Mouse (Mus musculus): ENCODE measurements at regions not wholly inside any gene's neighbourhood (a gene's known extent, or its start where the extent isn't known, plus 50 kb on each side); places are given as distances from the start of the nearest gene placed in this dataset.
A peak's percentile ranks its signal among the peaks of the same experiment; 100 is the strongest.

GRCm38 (mm10) chr16:77499537-77500301 is 102.2 kb downstream of the Gm11146 start:
- no peak overlapping the region; the same call in 1 of the 2 replicates for H3K4me3 ChIP-seq
- no peak overlapping the region for H3K9ac ChIP-seq
- peak; percentile 90 for ATAC-seq (ENCODE audit: low FRiP score)
- no peaks in the 10 kb centered on the region for H3K9me3 ChIP-seq
- peak overlapping the region; percentile 46 for H3K4me2 ChIP-seq
- no peaks in the 10 kb centered on the region for H3K27me3 ChIP-seq
- H3K27ac ChIP-seq, result peak overlapping the region; percentile 82
- 36% methylated on average over 18 of the region's 18 CpGs for WGBS
- H3K4me1 ChIP-seq (replicated peaks), result peaks cover 13% of the 10 kb centered on the region
- no peaks in the 10 kb centered on the region for H3K36me3 ChIP-seq

- no peaks in the 10 kb centered on the region for H3K36me3 ChIP-seq
- no peak overlapping the region for H3K4me2 ChIP-seq
- peaks cover 10% of the 10 kb centered on the region for H3K4me1 ChIP-seq (replicated peaks)
- H3K27ac ChIP-seq, result no peak overlapping the region
- ATAC-seq (ENCODE audit: low FRiP score), result no peak
- no peak overlapping the region for H3K4me3 ChIP-seq
- H3K9ac ChIP-seq, result no peak overlapping the region
- H3K9me3 ChIP-seq, result no peaks in the 10 kb centered on the region
- H3K27me3 ChIP-seq, result no peaks in the 10 kb centered on the region
- WGBS, result 94% methylated on average over 7 of the region's 7 CpGs
Measured at GRCm38 (mm10) chr16:77495310-77495709, 106.6 kb downstream of the Gm11146 start.

DNA sequence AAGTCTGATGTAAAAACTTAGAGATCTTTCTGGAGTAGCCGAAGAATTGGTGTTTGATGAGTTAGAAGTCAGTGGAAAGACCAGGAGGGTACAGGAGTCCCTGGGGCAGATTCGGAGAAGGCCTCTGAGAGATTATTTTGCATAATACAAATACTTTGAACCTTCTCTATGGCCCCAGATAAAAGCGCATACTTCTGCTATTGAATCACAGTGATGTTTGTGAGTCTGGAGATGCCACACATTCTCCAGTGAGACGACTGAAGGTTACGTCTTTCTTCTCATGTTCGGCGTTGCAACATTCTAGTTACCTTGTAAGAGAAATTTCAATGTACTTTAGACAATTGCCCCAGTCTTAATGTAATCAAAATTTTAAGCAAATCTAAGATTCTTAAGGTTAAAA is 107.9 kb downstream of the Gm11146 start:
- no peak overlapping the region for H3K9ac ChIP-seq
- H3K9me3 ChIP-seq, result no peaks in the 10 kb centered on the region
- WGBS, result 84% methylated on average over 7 of the region's 7 CpGs
- no peak overlapping the region; the same call in 1 of the 2 replicates for H3K27ac ChIP-seq
- no peaks in the 10 kb centered on the region for H3K27me3 ChIP-seq
- H3K4me2 ChIP-seq, result no peak overlapping the region
- no peak for ATAC-seq (ENCODE audit: low FRiP score)
- H3K4me3 ChIP-seq, result no peak overlapping the region
- no peaks in the 10 kb centered on the region; the same call in 1 of the 2 replicates for H3K4me1 ChIP-seq (replicated peaks)
- H3K36me3 ChIP-seq, result no peaks in the 10 kb centered on the region

GRCm38 (mm10) chr16:77488155-77488554 is 113.7 kb downstream of the Gm11146 start:
- Histone ChIP-seq H3K4me2 (no peak overlapping the region), H3K9me3 (no peaks in the 10 kb centered on the region), H3K4me1 (replicated peaks) (no peaks in the 10 kb centered on the region; the same call in 1 of the 2 replicates), H3K27ac (no peak overlapping the region), H3K27me3 (no peaks in the 10 kb centered on the region), H3K4me3 (no peak overlapping the region), H3K9ac (no peak overlapping the region), H3K36me3 (peaks cover 5% of the 10 kb centered on the region; the same call in 1 of the 2 replicates)
- no peak for ATAC-seq (ENCODE audit: low FRiP score)
- WGBS, result 86% methylated on average over 1 of the region's 1 CpGs

DNA sequence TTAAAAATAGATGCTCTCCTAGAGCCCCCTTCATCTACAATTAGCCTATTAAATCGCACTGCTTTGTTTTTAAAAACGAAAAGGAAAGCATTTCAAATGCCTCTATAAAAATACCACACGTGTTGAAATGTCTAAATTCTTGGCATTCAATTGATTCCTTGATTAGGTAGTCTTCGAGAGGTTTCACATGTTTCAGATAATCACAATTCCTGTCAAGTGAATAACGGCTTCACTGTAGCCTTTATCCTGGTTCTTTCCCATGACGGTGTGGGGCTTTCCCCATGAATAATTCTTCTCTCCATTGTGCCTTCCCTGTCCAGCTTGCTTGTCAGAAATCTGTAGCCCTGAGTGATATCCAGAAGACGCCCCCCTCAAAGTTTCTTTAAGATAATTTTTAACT is 122.1 kb downstream of the Gm11146 start:
- Histone ChIP-seq H3K4me2 (no peak overlapping the region), H3K9me3 (no peaks in the 10 kb centered on the region), H3K27ac (0 out of 2 replicates have a peak overlapping the region, but pooled peaks have one; percentile 23), H3K36me3 (no peaks in the 10 kb centered on the region), H3K4me1 (replicated peaks) (peaks cover 3% of the 10 kb centered on the region; the same call in 1 of the 2 replicates), H3K4me3 (no peak overlapping the region), H3K27me3 (no peaks in the 10 kb centered on the region), H3K9ac (no peak overlapping the region)
- 43% methylated on average over 7 of the region's 7 CpGs for WGBS
- no peak for ATAC-seq (ENCODE audit: low FRiP score)

- Histone ChIP-seq H3K4me1 (replicated peaks) (peaks cover 3% of the 10 kb centered on the region; the same call in 1 of the 2 replicates), H3K27ac (0 out of 2 replicates have a peak overlapping the region, but pooled peaks have one; percentile 9), H3K9ac (no peak overlapping the region), H3K9me3 (no peaks in the 10 kb centered on the region), H3K4me2 (no peak overlapping the region), H3K27me3 (no peaks in the 10 kb centered on the region), H3K4me3 (no peak overlapping the region), H3K36me3 (peaks cover 17% of the 10 kb centered on the region; the same call in 1 of the 2 replicates)
- WGBS, result 96% methylated on average over 3 of the region's 3 CpGs
- peak; percentile 60 for ATAC-seq (ENCODE audit: low FRiP score)
Measured at GRCm38 (mm10) chr16:77471868-77472267, 130.0 kb downstream of the Gm11146 start.

- Histone ChIP-seq H3K27ac (no peak overlapping the region), H3K4me1 (replicated peaks) (peaks cover 3% of the 10 kb centered on the region), H3K4me3 (no peak overlapping the region), H3K4me2 (no peak overlapping the region), H3K27me3 (no peaks in the 10 kb centered on the region), H3K9ac (no peak overlapping the region), H3K9me3 (no peaks in the 10 kb centered on the region), H3K36me3 (peaks cover 17% of the 10 kb centered on the region; the same call in 1 of the 2 replicates)
- no peak for ATAC-seq (ENCODE audit: low FRiP score)
- 92% methylated on average over 4 of the region's 4 CpGs for WGBS
Measured at GRCm38 (mm10) chr16:77469903-77470302, 132.0 kb downstream of the Gm11146 start.

DNA sequence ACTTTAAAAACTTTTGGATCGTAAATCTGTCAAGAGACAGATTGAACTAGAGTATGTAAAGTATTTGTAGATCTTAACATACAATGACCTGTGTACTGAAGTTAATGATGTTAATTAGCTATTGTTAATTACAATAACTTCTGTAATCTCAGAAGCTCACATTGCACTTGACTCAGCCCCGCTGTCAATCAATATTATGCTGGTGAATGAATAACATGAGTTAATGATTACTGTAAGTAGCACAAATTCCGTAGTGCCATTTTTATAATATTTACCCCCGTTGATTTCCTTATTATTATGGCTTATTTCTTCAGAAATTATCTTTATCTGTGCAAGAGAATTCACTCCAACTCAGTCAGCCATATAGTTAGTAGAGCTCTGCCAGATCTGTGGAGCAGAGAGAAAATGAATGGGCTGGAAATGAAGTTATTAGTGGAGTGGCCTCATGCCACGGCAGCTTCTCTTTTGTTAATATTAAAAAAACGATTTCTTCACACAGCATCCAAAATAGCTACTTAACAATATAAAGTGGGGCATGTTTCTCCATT is 132.5 kb downstream of the Gm11146 start:
- H3K27ac ChIP-seq, result no peak overlapping the region
- H3K4me3 ChIP-seq, result no peak overlapping the region
- H3K27me3 ChIP-seq, result no peaks in the 10 kb centered on the region
- no peak overlapping the region for H3K4me2 ChIP-seq
- H3K4me1 ChIP-seq (replicated peaks), result peaks cover 8% of the 10 kb centered on the region
- ATAC-seq (ENCODE audit: low FRiP score), result no peak
- no peaks in the 10 kb centered on the region for H3K9me3 ChIP-seq
- 84% methylated on average over 6 of the region's 6 CpGs for WGBS
- H3K9ac ChIP-seq, result no peak overlapping the region
- H3K36me3 ChIP-seq, result peaks cover 17% of the 10 kb centered on the region; the same call in 1 of the 2 replicates

DNA sequence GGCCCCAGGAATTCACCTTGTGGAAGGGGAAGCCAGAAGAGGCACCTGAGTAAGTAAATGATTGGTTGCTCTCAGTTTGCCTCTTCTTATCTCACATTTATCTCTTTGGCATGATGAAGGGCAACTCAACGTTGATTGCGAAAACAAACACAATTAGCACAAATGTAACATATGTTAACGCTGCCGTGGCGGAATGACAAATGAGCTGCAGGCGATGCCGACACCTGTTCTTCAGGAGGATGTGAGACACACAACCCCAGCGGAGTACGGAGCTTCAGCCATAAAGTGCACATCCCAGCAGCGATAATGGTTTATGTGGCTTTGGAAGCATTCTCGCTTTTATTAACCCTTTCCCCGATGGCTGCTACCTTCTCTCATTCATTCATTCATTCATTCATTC is 134.7 kb downstream of the Gm11146 start:
- no peaks in the 10 kb centered on the region for H3K9me3 ChIP-seq
- ATAC-seq (ENCODE audit: low FRiP score), result no peak

DNA sequence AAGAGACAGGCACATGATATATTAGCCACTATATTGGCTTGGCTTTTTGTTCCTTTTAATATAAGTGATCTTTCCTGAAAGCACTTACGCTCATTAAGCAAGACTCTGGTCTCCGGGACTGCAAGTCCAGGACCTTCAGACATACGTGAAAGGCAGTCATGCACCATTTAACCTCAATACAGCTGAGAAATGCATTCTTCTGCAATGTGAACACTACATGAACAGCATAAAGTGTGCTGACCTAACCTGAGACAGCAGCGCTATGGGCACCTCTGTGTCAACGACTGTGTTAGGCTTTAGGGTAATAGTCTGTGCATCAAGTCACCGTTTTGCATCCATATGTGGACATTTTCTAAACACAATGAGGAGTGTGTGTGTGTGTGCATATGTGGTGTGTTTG is 137.3 kb downstream of the Gm11146 start:
- no peaks in the 10 kb centered on the region for H3K9me3 ChIP-seq
- H3K27me3 ChIP-seq, result no peaks in the 10 kb centered on the region
- H3K4me2 ChIP-seq, result no peak overlapping the region
- peaks cover 6% of the 10 kb centered on the region; the same call in 1 of the 2 replicates for H3K36me3 ChIP-seq
- peak; percentile 22; the same call in 1 of the 2 replicates for ATAC-seq (ENCODE audit: low FRiP score)
- WGBS, result 22% methylated on average over 6 of the region's 6 CpGs
- peak overlapping the region; percentile 64 for H3K27ac ChIP-seq
- no peak overlapping the region for H3K9ac ChIP-seq
- peaks cover 15% of the 10 kb centered on the region for H3K4me1 ChIP-seq (replicated peaks)
- no peak overlapping the region for H3K4me3 ChIP-seq

More for the DNA sequence above, 134.7 kb downstream of the Gm11146 start:
- 81% methylated on average over 12 of the region's 12 CpGs for WGBS
- Histone ChIP-seq H3K27ac (0 out of 2 replicates have a peak overlapping the region, but pooled peaks have one; percentile 24), H3K9ac (no peak overlapping the region), H3K4me1 (replicated peaks) (peaks cover 8% of the 10 kb centered on the region), H3K36me3 (peaks cover 16% of the 10 kb centered on the region; the same call in 1 of the 2 replicates), H3K4me2 (no peak overlapping the region), H3K4me3 (no peak overlapping the region), H3K27me3 (no peaks in the 10 kb centered on the region)

DNA sequence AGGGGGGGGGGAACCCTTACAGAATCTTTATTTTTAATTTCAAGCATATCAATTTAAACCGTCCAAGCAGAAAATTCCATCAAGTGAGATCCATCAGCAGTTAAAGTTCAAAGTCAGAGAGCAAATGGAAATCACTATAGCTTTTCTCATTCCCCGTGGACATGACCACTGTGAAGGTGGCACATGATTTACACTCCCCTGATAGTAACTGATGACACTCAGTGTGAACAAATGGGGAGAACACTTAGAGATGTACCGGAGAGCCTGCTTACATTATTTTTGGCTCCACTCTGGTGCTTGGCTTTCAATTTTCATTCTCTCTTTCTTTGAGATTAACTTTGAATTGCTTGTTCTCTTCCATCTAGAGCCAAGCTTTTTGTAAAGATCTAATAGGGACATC is 140.0 kb downstream of the Gm11146 start:
- no peaks in the 10 kb centered on the region for H3K36me3 ChIP-seq
- H3K9ac ChIP-seq, result no peak overlapping the region
- peak overlapping the region; percentile 60 for H3K27ac ChIP-seq
- WGBS, result 48% methylated on average over 3 of the region's 3 CpGs
- H3K27me3 ChIP-seq, result no peaks in the 10 kb centered on the region
- peaks cover 12% of the 10 kb centered on the region for H3K4me1 ChIP-seq (replicated peaks)
- no peaks in the 10 kb centered on the region for H3K9me3 ChIP-seq
- no peak for ATAC-seq (ENCODE audit: low FRiP score)
- no peak overlapping the region for H3K4me2 ChIP-seq
- H3K4me3 ChIP-seq, result no peak overlapping the region

DNA sequence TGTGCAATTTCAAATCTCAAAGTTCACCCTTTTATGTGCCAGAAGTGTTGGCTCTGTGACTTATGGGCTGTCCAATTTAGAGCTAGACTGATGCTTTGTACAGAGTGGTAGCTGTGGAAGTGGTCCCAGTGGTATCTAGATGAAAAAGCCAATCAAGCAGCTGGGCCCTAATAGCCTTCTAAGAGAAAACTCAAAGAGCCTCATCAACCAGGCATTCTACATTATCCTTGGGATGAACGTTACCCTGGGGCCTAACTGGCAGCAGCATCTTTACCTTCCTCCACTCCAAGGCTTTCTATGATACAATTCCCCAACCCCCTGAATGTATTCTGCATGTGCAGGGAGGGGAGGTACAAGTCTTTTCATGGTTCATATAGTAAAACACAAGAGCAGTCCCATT is 140.4 kb downstream of the Gm11146 start:
- H3K36me3 ChIP-seq, result no peaks in the 10 kb centered on the region
- H3K9me3 ChIP-seq, result no peaks in the 10 kb centered on the region
- no peak overlapping the region for H3K4me3 ChIP-seq
- H3K4me1 ChIP-seq (replicated peaks), result peaks cover 12% of the 10 kb centered on the region
- H3K4me2 ChIP-seq, result no peak overlapping the region
- 38% methylated on average over 1 of the region's 1 CpGs for WGBS
- ATAC-seq (ENCODE audit: low FRiP score), result peak; percentile 73
- H3K9ac ChIP-seq, result no peak overlapping the region
- no peaks in the 10 kb centered on the region for H3K27me3 ChIP-seq
- peak overlapping the region; percentile 60 for H3K27ac ChIP-seq

Data from hindbrain, embryonic 13.5 days (tissue).